In genomic region chr11:49719466-49720151, GRCm38 (mm10) we compare ENCODE assay signal across 22 mouse cellular contexts. TPM values are rescaled to one million over a fixed set of nuclear protein-coding genes. Genes with fewer than 3 reads are reported as not detected.
DNase-seq lines count a peak whose midpoint lies in the region; ATAC-seq and TF ChIP-seq lines count a peak whose summit lies in the region.
"Had no signal": no experiment of that assay in that cellular context is flagged by ENCODE, and none has a peak within 500 bp of the region (broad histone marks: within the 10 kb centered on the region; RNA-seq: fewer than 3 reads in every experiment).

No protein-coding gene starts in this region.

- peak; percentile 67 for ATAC-seq in inflammation-experienced regulatory T-cells, adult 6 months
- ATAC-seq: liver, embryonic 12.5 days had no signal

- peak overlapping the region; percentile 45 for H3K4me3 ChIP-seq in testis, adult 2 months (ENCODE audit: control insufficient read depth, low read depth, low read length)
- H3K4me3 ChIP-seq in thymus, adult 2 months (ENCODE audit: control insufficient read depth, insufficient read depth, low read length): no peak overlapping the region
- no peak overlapping the region for H3K4me3 ChIP-seq in left cerebral cortex, adult 2 months
- H3K4me3 ChIP-seq: gastrocnemius, adult 2 months; heart, embryonic 15.5 days; hindbrain, embryonic 10.5 days; liver, embryonic 12.5 days; neural tube, embryonic 12.5 days had no signal

- DNase-seq in testis, postnatal 10 days (ENCODE audit: low spot score): no peak
- peak; percentile 36 for DNase-seq in thymus, adult 2 months
- no peak for DNase-seq in lung, postnatal 14 days
- no peak for DNase-seq in left cerebral cortex, adult 2 months (ENCODE audit: extremely low spot score in 1 of 2, low spot score in 2 of 2)
- DNase-seq in right cerebral cortex, postnatal 10 days (ENCODE audit: low spot score in 2 of 2): no peak
- DNase-seq: adrenal gland, postnatal 14 days; B cell, adult 2 months; cerebellum, adult 2 months; gastrocnemius, adult 2 months; heart, adult 18-20 months; kidney, adult 9 months; kidney, postnatal 4 days; left cerebral cortex, postnatal 4 days; right cerebral cortex, postnatal 14 days had no signal

- no peak for TF ChIP-seq POLR2A in testis, adult 2 months (IDR thresholded peaks at IDR 0.05; ENCODE audit: control insufficient read depth, low read depth, low read length)
- no peak for TF ChIP-seq POLR2A in thymus, adult 2 months (IDR thresholded peaks at IDR 0.05; ENCODE audit: control insufficient read depth, extremely low read depth, insufficient read depth, low read length, poor library complexity)

- H3K27me3 ChIP-seq in testis, adult 2 months (ENCODE audit: control insufficient read depth, insufficient read depth, low read length): no peaks in the 10 kb centered on the region
- no peaks in the 10 kb centered on the region for H3K27me3 ChIP-seq in thymus, adult 2 months (ENCODE audit: control insufficient read depth, insufficient read depth, low read length)
- H3K27me3 ChIP-seq: heart, embryonic 15.5 days; liver, embryonic 12.5 days; neural tube, embryonic 12.5 days had no signal

- TF ChIP-seq CTCF in testis, adult 2 months (IDR thresholded peaks at IDR 0.05; ENCODE audit: control insufficient read depth, insufficient read depth, insufficient replicate concordance, low read depth, low read length): no peak
- TF ChIP-seq CTCF in thymus, adult 2 months (IDR thresholded peaks at IDR 0.05; ENCODE audit: borderline replicate concordance, control insufficient read depth, extremely low read depth, insufficient read depth, low read length, poor library complexity): no peak
- no peak for TF ChIP-seq CTCF in left cerebral cortex, adult 2 months (IDR thresholded peaks at IDR 0.05)

- no peak overlapping the region for H3K27ac ChIP-seq in testis, adult 2 months (ENCODE audit: control insufficient read depth, insufficient read depth, low read depth, low read length)
- H3K27ac ChIP-seq in thymus, adult 2 months (ENCODE audit: control insufficient read depth, insufficient read depth, low read length): peak overlapping the region; percentile 76
- no peak overlapping the region for H3K27ac ChIP-seq in left cerebral cortex, adult 2 months
- H3K27ac ChIP-seq: gastrocnemius, adult 2 months; heart, embryonic 15.5 days; hindbrain, embryonic 10.5 days; liver, embryonic 12.5 days; neural tube, embryonic 12.5 days had no signal

- H3K4me1 ChIP-seq in testis, adult 2 months (ENCODE audit: control insufficient read depth, insufficient read depth, low read length): no peaks in the 10 kb centered on the region
- peaks cover 26% of the 10 kb centered on the region for H3K4me1 ChIP-seq in thymus, adult 2 months (replicated peaks; ENCODE audit: control insufficient read depth, insufficient read depth, low read length)
- H3K4me1 ChIP-seq: neural tube, embryonic 12.5 days had no signal

- H3K36me3 ChIP-seq in testis, adult 2 months (ENCODE audit: control insufficient read depth, insufficient read depth, low read length): peaks cover 2% of the 10 kb centered on the region
- no peaks in the 10 kb centered on the region for H3K36me3 ChIP-seq in thymus, adult 2 months (ENCODE audit: control insufficient read depth, insufficient read depth, low read length)
- H3K36me3 ChIP-seq: heart, embryonic 15.5 days; hindbrain, embryonic 10.5 days; liver, embryonic 12.5 days; neural tube, embryonic 12.5 days had no signal

- intact Hi-C loops in left cerebral cortex, adult 2 months (cut with DNase I): loop anchor here (10.0 kb wide), 1 partner anchor 885 kb away; no protein-coding TSS in a partner anchor

- WGBS in thymus, adult 2 months: 59% methylated on average over 8 of the region's 8 CpGs

RNA-seq across cellular contexts. Expression of gene Cnot6, which starts 7.1 kb away (rescaled TPM):
- 12.5 and 18.1 TPM in 2 replicates for polyA plus RNA-seq in testis, adult 2 months (2012; rRNA removed)
- 10 to 100 TPM; 24.2 to 29.7 (median 26.8) TPM for polyA plus RNA-seq in inflammation-experienced regulatory T-cells, adult 6 months (2017; shearing (Covaris generic))
- 40.3 and 44.2 TPM in 2 replicates for polyA plus RNA-seq in thymus, adult 2 months (2012; rRNA removed)
- 10 to 100 TPM; 48.7 to 50.8 TPM for total RNA-seq in left cerebral cortex, adult 2 months (2021)

RNA-seq across cellular contexts. Expression of gene Scgb3a1, which starts 56.2 kb away (rescaled TPM):
- 0.38 TPM in 1 of 2 replicates, not detected in the other for polyA plus RNA-seq in testis, adult 2 months (2012; rRNA removed)
- not detected for polyA plus RNA-seq in inflammation-experienced regulatory T-cells, adult 6 months (2017; shearing (Covaris generic))
- 3.0 and 7.8 TPM in 2 replicates for polyA plus RNA-seq in thymus, adult 2 months (2012; rRNA removed)
- not detected for total RNA-seq in left cerebral cortex, adult 2 months (2021)
- total RNA-seq: adrenal gland, postnatal 14 days; gastrocnemius, adult 2 months; left cerebral cortex, postnatal 4 days; midbrain, postnatal 0 days had no signal
- polyA plus RNA-seq: cerebellum, adult 2 months; embryonic facial prominence, embryonic 14.5 days; hindbrain, embryonic 10.5 days; liver, embryonic 12.5 days; neural tube, embryonic 12.5 days had no signal
